Mouse (Mus musculus): ENCODE results near the gene Nav2.

Nav2 gene

GRCm38 (mm10) chr7:49597776-49598175 is 689.3 kb downstream of the Nav2 start:
- DNase-seq: no peak

GRCm38 (mm10) chr7:49598225-49598624 is 689.7 kb downstream of the Nav2 start:
- DNase-seq: no peak

- DNase-seq: no peak
Observed at GRCm38 (mm10) chr7:49599950-49600349, 691.4 kb downstream of the Nav2 start.

GRCm38 (mm10) chr7:49601191-49601975 is 692.9 kb downstream of the Nav2 start:
- DNase-seq: no peak

GRCm38 (mm10) chr7:49604244-49604643 is 695.7 kb downstream of the Nav2 start:
- peak; percentile 92 for DNase-seq

- peak; percentile 95 for DNase-seq
Observed at GRCm38 (mm10) chr7:49604965-49605795, 696.7 kb downstream of the Nav2 start.

GRCm38 (mm10) chr7:49616258-49616735 is 707.8 kb downstream of the Nav2 start:
- no peak for DNase-seq

GRCm38 (mm10) chr7:49617087-49617486 is 708.6 kb downstream of the Nav2 start:
- DNase-seq: no peak

GRCm38 (mm10) chr7:49620160-49620559 is 711.6 kb downstream of the Nav2 start:
- no peak for DNase-seq

- no peak for DNase-seq
Observed at GRCm38 (mm10) chr7:49631885-49632284, 723.4 kb downstream of the Nav2 start.

- no peak for DNase-seq
Observed at GRCm38 (mm10) chr7:49632391-49632790, 723.9 kb downstream of the Nav2 start.

- DNase-seq: no peak
Observed at GRCm38 (mm10) chr7:49633375-49633956, 725.0 kb downstream of the Nav2 start.

- DNase-seq: no peak
Observed at GRCm38 (mm10) chr7:49634291-49635073, 726.0 kb downstream of the Nav2 start.

- DNase-seq: no peak
Observed at GRCm38 (mm10) chr7:49635074-49635621, 726.6 kb downstream of the Nav2 start.

GRCm38 (mm10) chr7:49635971-49636370 is 727.5 kb downstream of the Nav2 start:
- DNase-seq: no peak

- DNase-seq: no peak
Observed at GRCm38 (mm10) chr7:49636491-49637115, 728.1 kb downstream of the Nav2 start, which contains the start of gene Dbx1. TSS of gene Dbx1 (minus strand) at chr7:49636849.

GRCm38 (mm10) chr7:49637281-49637680 is 728.8 kb downstream of the Nav2 start:
- DNase-seq: no peak

- no peak for DNase-seq
Observed at GRCm38 (mm10) chr7:49637851-49638663, 729.5 kb downstream of the Nav2 start.

- DNase-seq: no peak
Observed at GRCm38 (mm10) chr7:49638941-49639776, 730.6 kb downstream of the Nav2 start.

All from heart, adult 11 months (tissue).